Mouse (Mus musculus) lung, postnatal 0 days (tissue): ENCODE measurements around the gene Pdgfb. TPM values are rescaled to one million over a fixed set of nuclear protein-coding genes. Genes with fewer than 3 reads are reported as not detected.

Source experiments
- ATAC-seq: fragments of 200-750 bp; cut with Nextera tagmentation; 2 replicates; pipeline ENCODE4 v1.8.0; 2017; ENCODE audit warnings: moderate library complexity
- DNase-seq: peaks from one replicate; pipeline ENCODE4 v3.0.0-alpha.2; 2016; ENCODE audit warnings: low spot score
- H3K27ac ChIP-seq: fragments of 300-500 bp; sonication (generic); 2 replicates; pipeline ENCODE4 v1.5.1; 2014; ENCODE audit warnings: antibody characterized with exemption, mild to moderate bottlenecking, low read length, mixed read lengths
- H3K27me3 ChIP-seq: fragments of 300-500 bp; sonication (generic); replicated peaks from 2 replicates; pipeline ENCODE4 v1.6.1; 2014; ENCODE audit warnings: low read length, mixed read lengths; ENCODE audit not compliant: insufficient read depth
- H3K36me3 ChIP-seq: fragments of 300-500 bp; sonication (generic); 2 replicates; pipeline ENCODE4 v1.6.1; 2014; ENCODE audit warnings: low read length, mixed read lengths; ENCODE audit not compliant: insufficient read depth
- H3K4me1 ChIP-seq: fragments of 300-500 bp; sonication (generic); 2 replicates; pipeline ENCODE4 v1.6.1; 2014; ENCODE audit warnings: antibody characterized with exemption, low read depth, low read length, mixed read lengths; ENCODE audit not compliant: insufficient read depth
- H3K4me2 ChIP-seq: fragments of 300-500 bp; sonication (generic); replicated peaks from 2 replicates; pipeline ENCODE4 v1.6.1; 2014; ENCODE audit warnings: low read depth, mild to moderate bottlenecking, low read length, moderate library complexity, mixed read lengths
- H3K4me3 ChIP-seq: fragments of 300-500 bp; sonication (generic); 2 replicates; pipeline ENCODE4 v1.5.1; 2014; ENCODE audit warnings: low read depth, low read length
- H3K9ac ChIP-seq: fragments of 300-500 bp; sonication (generic); replicated peaks from 2 replicates; pipeline ENCODE4 v1.6.1; 2014; ENCODE audit warnings: low read depth, mild to moderate bottlenecking
- H3K9me3 ChIP-seq: fragments of 300-500 bp; sonication (generic); 2 replicates; pipeline ENCODE4 v1.6.1; 2016; ENCODE audit warnings: low read length, mixed read lengths
- CTCF ChIP-seq: IDR thresholded peaks from 2 replicates; pipeline ENCODE4 v1.5.1; 2016; ENCODE audit warnings: antibody characterized with exemption, mild to moderate bottlenecking
- EP300 ChIP-seq: IDR thresholded peaks from 2 replicates; pipeline ENCODE4 v1.6.1; 2016; ENCODE audit warnings: antibody characterized with exemption, mild to moderate bottlenecking, control low read depth
- WGBS: fragments of 180-500 bp; shearing (Covaris S2); extraction: QIAGEN DNeasy Blood & Tissue Kit; methylation state at CpG from one replicate; pipeline ENCODE4 v1.1.7; 2014; 5-methylcytosine and 5-hydroxymethylcytosine counted together
- polyA plus RNA-seq: library from polyadenylated mRNA; unstranded; fragments of >200 nt; fragmentation: Nextera tagmentation; extraction: Ambion mirVana; gene quantifications from 2 replicates; pipeline ENCODE4 v1.2.1, GENCODE M21; 2015

The Pdgfb gene
- polyA plus RNA-seq, 1 experiment from 2014 or later, result 10.5 TPM

GRCm38 (mm10) chr15:80028862-80029261, 14.1 kb upstream of the Pdgfb start:
- no peak overlapping the region for H3K4me2 ChIP-seq
- no peaks in the 10 kb centered on the region for H3K36me3 ChIP-seq
- no peak overlapping the region for H3K27ac ChIP-seq
- no peaks in the 10 kb centered on the region for H3K27me3 ChIP-seq
- no peak for TF ChIP-seq CTCF
- no peak for TF ChIP-seq EP300
- H3K4me3 ChIP-seq, result no peak overlapping the region
- DNase-seq (no peak), ATAC-seq (no peak)
- no peaks in the 10 kb centered on the region for H3K9me3 ChIP-seq
- H3K9ac ChIP-seq, result no peak overlapping the region
- H3K4me1 ChIP-seq, result peaks cover 5% of the 10 kb centered on the region; the same call in 1 of the 2 replicates
- 48% methylated on average over 5 of the region's 5 CpGs for WGBS

DNA sequence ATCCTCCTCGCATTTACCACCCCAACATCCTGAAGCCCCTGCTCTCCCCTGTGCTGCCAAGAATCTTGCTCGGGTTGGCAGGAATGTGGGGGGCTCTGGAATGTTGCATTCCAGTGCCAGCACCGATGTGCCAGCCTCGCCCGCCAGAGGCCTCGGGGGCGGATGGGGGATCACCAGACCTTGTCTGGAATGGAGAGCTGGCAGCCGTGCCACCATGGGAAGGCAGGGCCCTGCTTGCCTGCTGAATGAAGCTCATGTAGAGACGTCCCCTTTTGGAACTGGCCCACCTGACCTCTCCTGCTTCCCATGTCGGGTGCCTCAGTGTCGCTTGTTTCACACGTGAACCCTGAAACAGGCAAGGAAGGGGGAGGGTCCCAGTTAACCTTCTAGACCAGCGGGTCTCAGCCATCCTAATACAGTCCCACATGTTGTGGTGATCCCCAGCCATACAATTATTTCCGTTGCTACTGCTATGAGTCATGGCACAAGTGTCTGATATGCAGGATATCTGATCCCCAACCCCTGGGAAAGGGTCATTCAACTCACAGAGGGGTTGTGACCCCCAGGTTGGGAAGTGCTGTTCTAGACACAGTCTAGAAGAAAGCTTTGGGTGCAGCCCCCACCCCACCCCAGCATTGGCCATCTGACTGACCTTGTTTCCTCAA, 12.0 kb upstream of the Pdgfb start:
- Histone ChIP-seq H3K9ac (no peak overlapping the region), H3K4me2 (no peak overlapping the region), H3K4me3 (no peak overlapping the region), H3K4me1 (peaks cover 5% of the 10 kb centered on the region; the same call in 1 of the 2 replicates), H3K9me3 (no peaks in the 10 kb centered on the region), H3K36me3 (no peaks in the 10 kb centered on the region), H3K27ac (0 out of 2 replicates have a peak overlapping the region, but pooled peaks have one; percentile 16), H3K27me3 (no peaks in the 10 kb centered on the region)
- TF ChIP-seq CTCF (no peak), EP300 (no peak)
- ATAC-seq, result no peak
- DNase-seq, result no peak
- WGBS, result 61% methylated on average over 14 of the region's 14 CpGs

- no peak for TF ChIP-seq CTCF
- no peak for TF ChIP-seq EP300
- DNase-seq (no peak), ATAC-seq (peak; percentile 31)
- Histone ChIP-seq H3K27ac (peak overlapping the region; percentile 33; the same call in 1 of the 2 replicates), H3K4me1 (peaks cover 5% of the 10 kb centered on the region; the same call in 1 of the 2 replicates), H3K36me3 (no peaks in the 10 kb centered on the region), H3K9me3 (no peaks in the 10 kb centered on the region), H3K4me3 (no peak overlapping the region), H3K4me2 (no peak overlapping the region), H3K27me3 (no peaks in the 10 kb centered on the region), H3K9ac (no peak overlapping the region)
- WGBS, result 71% methylated on average over 5 of the region's 5 CpGs
Measured at GRCm38 (mm10) chr15:80026061-80026460, 11.3 kb upstream of the Pdgfb start.

DNA sequence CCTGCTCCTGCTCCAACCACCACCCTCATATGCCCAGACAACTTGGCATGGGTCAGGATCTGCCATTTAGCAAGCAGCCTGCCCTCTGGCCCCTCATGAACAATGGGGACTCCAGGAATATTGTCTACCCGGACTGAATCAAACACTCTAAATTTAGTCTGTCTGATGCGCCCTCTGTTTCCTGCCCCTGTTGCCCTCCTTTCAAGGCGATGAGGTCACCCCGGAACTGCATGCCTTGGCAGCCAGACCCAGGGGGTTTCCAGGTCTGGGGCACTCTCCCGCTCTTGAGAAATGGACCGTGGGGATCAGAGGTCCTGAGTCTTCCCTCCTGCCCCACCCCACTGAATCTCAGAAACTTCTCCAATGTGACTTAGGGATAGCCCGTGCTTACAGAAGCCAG, 10.8 kb upstream of the Pdgfb start:
- H3K4me3 ChIP-seq, result no peak overlapping the region
- TF ChIP-seq EP300, result peak; percentile 64; the same call in 1 of the 2 replicates
- no peak for TF ChIP-seq CTCF
- no peaks in the 10 kb centered on the region for H3K36me3 ChIP-seq
- DNase-seq (peak; percentile 53), ATAC-seq (peak; percentile 67)
- no peak overlapping the region for H3K9ac ChIP-seq
- peak overlapping the region; percentile 54 for H3K27ac ChIP-seq
- H3K4me2 ChIP-seq, result no peak overlapping the region
- H3K9me3 ChIP-seq, result no peaks in the 10 kb centered on the region
- 45% methylated on average over 7 of the region's 7 CpGs for WGBS
- H3K27me3 ChIP-seq, result no peaks in the 10 kb centered on the region
- H3K4me1 ChIP-seq, result peaks cover 5% of the 10 kb centered on the region; the same call in 1 of the 2 replicates

- DNase-seq (peak; percentile 45), ATAC-seq (peak; percentile 77)
- H3K27ac ChIP-seq, result peak overlapping the region; percentile 54
- no peak overlapping the region for H3K4me2 ChIP-seq
- H3K27me3 ChIP-seq, result no peaks in the 10 kb centered on the region
- H3K36me3 ChIP-seq, result no peaks in the 10 kb centered on the region
- WGBS, result 31% methylated on average over 11 of the region's 11 CpGs
- H3K9me3 ChIP-seq, result no peaks in the 10 kb centered on the region
- H3K4me3 ChIP-seq, result no peak overlapping the region
- TF ChIP-seq EP300, result no peak
- no peak for TF ChIP-seq CTCF
- H3K9ac ChIP-seq, result no peak overlapping the region
- H3K4me1 ChIP-seq, result peaks cover 5% of the 10 kb centered on the region; the same call in 1 of the 2 replicates
Measured at GRCm38 (mm10) chr15:80024331-80025313, 9.8 kb upstream of the Pdgfb start.

- 34% methylated on average over 4 of the region's 4 CpGs for WGBS
- Histone ChIP-seq H3K9ac (no peak overlapping the region), H3K4me2 (no peak overlapping the region), H3K9me3 (no peaks in the 10 kb centered on the region), H3K27ac (no peak overlapping the region; the same call in 1 of the 2 replicates), H3K36me3 (no peaks in the 10 kb centered on the region), H3K4me1 (peaks cover 5% of the 10 kb centered on the region; the same call in 1 of the 2 replicates), H3K4me3 (no peak overlapping the region), H3K27me3 (no peaks in the 10 kb centered on the region)
- DNase-seq (no peak), ATAC-seq (no peak)
- no peak for TF ChIP-seq EP300
- TF ChIP-seq CTCF, result no peak
Measured at GRCm38 (mm10) chr15:80020516-80020915, 5.7 kb upstream of the Pdgfb start.
